Mouse (Mus musculus) CD8-positive naive resting alpha-beta T cell, adult 2 months (primary cell): ENCODE data around the gene Traf5.

ENCODE experiments used
- DNase-seq, 2 experiments: peaks; one replicate each; pipeline ENCODE4 v3.0.0; 2022; ENCODE audit warnings: low read depth in 2 of 2, low spot score in 2 of 2

Traf5 gene

GRCm38 (mm10) chr1:191977187-191977586 lies 115.2 kb downstream of the Traf5 start, which contains the start of gene Rd3:
TSS of gene Rd3 (plus strand) at chr1:191977370.
- no peak for DNase-seq

- no peak for DNase-seq
These were observed 117.6 kb downstream of the Traf5 start for GRCm38 (mm10) chr1:191974509-191975405.

DNA sequence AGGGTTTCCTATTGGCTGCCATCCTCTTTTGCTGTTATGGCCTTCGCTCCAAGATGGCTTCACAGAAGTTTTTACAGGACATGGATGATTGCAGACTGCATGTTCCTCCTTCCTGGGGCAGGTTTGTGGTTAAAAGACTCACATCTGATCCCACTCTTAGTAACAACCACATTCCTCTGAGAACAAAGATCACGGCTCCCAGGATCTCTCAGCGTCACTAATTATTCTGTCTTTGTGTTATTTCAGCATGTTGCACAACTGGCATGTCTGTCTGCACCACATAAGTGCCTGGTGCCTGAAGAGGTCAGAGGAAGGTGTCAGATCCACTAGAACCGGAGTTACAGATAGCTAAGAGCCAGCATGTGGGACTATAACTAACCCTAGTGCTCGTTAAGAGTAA lies 122.4 kb downstream of the Traf5 start:
- DNase-seq: no peak

- peak; percentile 56 to 77 for DNase-seq
These were observed 127.4 kb downstream of the Traf5 start for GRCm38 (mm10) chr1:191964773-191965481.

DNA sequence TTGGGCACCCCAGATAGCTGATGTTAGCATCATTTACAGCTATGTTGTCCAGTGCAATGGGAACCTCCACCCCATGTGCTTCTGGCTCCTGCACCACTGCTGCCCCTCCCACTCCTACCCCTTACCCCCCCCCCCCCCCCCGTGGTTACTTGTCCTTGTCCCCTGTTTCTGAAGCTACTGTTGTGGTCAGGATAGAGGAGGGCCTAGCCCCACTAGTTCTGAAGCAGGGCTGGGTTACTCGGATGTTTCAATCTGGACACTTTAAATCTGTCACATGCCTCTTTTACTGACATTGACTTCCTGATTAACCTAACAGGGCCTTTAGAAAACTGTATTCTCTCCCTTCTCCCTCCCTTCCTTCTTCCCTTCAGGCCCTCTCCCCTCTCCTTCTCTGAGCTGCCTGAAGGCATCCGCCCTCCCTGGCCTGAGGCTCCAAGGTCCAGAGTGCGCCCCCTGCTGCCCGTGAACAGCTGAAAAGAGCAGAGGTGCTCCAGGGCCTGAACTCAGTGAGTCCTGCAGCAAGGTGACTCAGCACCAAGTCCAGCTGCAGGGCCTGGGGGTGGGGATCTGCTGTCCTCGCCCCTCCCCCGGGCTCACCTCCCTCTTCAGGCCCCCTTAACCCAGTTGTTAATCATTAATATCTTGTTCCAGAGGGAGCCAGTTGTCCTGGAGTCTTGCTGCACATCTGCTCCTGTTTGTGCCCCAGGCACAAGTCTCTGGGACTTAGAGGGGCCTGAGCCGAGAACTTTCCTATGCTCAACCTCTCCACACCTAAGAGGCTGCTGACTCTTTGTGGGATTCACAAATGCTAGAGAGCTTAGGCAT lies 128.2 kb downstream of the Traf5 start:
- DNase-seq: peak; percentile 61 to 71

- no peak for DNase-seq
These were observed 128.9 kb downstream of the Traf5 start for GRCm38 (mm10) chr1:191963413-191963812.

DNA sequence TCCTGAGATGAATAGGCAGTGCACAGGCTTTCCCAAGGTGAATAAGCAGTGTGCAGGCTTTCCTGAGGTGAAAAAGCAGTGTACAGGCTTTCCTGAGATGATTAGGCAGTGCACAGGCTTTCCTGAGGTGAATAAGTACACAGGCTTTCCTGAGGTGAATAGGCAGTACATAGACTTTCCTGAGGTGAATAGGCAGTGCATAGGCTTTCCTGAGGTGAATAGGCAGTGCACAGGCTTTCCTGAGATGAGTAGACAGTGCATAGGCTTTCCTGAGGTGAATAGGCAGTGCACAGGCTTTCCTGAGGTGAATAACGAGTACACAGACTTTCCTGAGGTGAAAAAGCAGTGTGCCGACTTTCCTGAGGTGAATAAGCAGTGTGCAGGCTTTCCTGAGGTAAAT lies 131.4 kb downstream of the Traf5 start:
- no peak for DNase-seq

- DNase-seq: no peak
These were observed 135.0 kb downstream of the Traf5 start for GRCm38 (mm10) chr1:191957321-191957720.

DNA sequence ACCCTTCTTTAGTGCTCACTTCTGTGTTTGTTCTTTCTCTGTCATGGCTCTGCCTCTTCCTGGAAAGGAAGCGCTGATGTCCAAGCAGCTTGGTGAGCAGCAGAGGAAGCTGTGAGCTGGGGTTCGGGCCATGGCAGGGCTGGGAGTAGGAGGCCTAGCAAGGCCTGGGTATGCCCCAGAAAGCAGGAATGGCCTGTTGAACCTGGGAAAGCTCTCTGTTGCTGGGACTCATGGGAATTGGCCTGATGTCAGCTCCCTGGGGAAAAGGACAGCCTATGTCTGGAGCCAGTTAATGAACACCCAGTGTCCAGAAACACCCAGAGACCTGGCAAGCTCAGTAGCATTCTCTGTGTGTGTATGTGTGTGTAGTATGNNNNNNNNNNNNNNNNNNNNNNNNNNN lies 135.5 kb downstream of the Traf5 start:
- no peak for DNase-seq

DNA sequence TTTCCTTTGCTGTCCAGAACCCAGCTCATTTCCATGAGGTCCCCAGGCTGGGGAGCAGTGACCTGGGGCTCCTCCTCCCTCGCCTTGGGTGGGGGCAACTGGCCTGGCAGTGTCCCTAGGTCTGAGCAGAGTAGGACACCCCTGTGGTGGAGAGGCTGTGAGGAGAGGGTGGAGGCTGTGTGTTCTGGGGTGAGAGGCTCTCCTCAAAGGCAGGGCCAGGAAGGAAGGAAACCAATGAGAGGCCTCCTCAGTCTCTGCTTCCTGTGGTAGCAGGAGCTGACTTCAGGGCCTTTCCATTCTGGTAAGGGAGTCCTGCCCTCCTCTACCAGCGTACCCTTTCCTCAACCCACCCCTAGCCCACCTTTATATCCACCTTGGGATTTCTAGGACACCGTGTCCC lies 136.1 kb downstream of the Traf5 start:
- DNase-seq: peak; percentile 12 to 15

DNA sequence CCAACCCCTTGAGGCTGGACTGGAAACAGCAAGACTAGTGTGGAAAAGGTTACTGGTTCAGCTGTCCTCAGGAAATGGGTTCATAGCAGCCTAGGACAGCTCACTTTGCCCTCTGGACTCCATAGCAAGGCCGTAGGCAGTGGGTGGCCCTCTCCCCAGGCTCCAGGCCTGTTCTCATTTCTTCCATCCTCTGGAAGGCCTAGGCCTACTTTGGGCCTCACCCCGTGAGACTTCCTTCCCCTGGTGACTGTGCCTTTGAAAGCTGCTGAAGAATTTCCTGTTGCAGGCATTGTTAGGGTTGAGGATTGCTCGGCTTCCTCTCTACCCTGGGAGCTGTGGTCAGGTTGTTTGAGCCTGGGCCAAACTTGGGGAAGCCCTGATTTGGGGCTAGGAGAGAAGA lies 137.3 kb downstream of the Traf5 start:
- peak; percentile 15 to 26 for DNase-seq

DNA sequence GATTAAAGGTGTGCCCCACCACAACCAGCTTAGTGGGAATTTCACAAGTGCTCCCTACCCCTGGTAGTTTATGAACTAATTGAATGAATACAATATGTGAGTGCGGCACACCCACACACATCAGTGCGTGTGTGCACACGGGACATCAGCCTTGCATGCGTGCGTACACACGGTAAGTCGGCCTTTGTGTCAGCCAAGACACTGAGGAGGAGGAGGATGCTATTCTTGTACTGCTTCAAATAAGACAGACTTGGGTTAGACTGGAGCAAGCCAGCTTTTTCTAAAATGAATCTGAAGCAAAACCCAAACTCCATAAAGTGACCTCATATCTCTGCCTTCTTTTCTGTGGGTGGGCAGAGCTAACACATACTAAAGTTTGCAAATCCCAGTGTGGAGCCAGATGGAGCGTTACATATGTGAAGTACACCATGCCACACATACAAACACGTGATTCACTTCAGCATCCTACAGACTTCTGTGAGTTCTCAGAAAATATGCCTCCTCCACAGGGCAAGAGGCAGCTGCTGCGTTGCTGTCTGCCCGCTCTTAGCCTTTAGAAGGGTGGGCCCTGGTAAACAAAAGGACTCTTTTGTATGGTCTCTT lies 139.5 kb downstream of the Traf5 start:
- DNase-seq: no peak

GRCm38 (mm10) chr1:191950611-191951010 lies 141.7 kb downstream of the Traf5 start:
- no peak for DNase-seq

DNA sequence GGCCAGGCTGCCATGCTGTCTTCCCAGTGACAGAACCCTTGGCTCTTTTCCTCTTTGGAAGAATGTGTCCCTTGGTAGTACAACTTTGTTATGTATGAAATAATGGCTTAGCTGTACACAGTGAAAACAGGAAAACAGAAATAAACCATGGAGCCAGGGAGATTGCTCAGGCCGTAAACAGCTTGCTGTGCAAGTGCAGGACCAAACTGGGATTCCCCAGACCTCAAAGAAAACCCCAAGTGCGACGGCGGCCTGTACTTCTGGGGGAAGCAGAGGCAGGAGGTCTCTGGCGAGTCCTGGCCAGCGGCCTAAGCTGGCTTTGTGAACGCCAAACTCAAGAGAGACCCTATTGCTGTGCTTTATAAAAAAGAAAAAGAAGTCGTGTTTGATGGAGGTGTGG lies 143.8 kb downstream of the Traf5 start:
- DNase-seq: no peak

GRCm38 (mm10) chr1:191947796-191948195 lies 144.6 kb downstream of the Traf5 start:
- DNase-seq: no peak
